Mouse (Mus musculus) left cerebral cortex, adult 18-20 months (tissue): ENCODE data around the gene Mettl4. TPM values are rescaled to one million over a fixed set of nuclear protein-coding genes. Genes with fewer than 3 reads are reported as not detected.
A peak's percentile ranks its signal among the peaks of the same experiment; 100 is the strongest.

ENCODE experiments used
- DNase-seq, 2 experiments: peaks; one replicate each; pipeline ENCODE4 v3.0.0; 2021 to 2022; ENCODE audit warnings: low spot score in 2 of 2, mixed read lengths in 1 of 2
- long read RNA-seq, 2 experiments: library from polyadenylated mRNA; stranded (forward); transcript quantifications; one replicate each; pipeline ENCODE4 v2.0.0; 2021
- total RNA-seq, 2 experiments: library from RNA; stranded (reverse); gene quantifications; 2 replicates each; pipeline ENCODE4 v1.2.3; 2021

Gene Mettl4
- 10 to 100 TPM; 14.6 to 15.1 TPM for total RNA-seq
- long read RNA-seq, experiment 1, partial matches to known transcripts = 2 of 9 reads
- long read RNA-seq, experiment 1, other reads (novel, unspliced or antisense) = 6 of 9 reads
- long read RNA-seq, experiment 2, partial matches to known transcripts = 2 of 17 reads
- long read RNA-seq, experiment 2, other reads (novel, unspliced or antisense) = 15 of 17 reads

GRCm38 (mm10) chr17:94749466-94750135 lies at the start of gene Mettl4:
Mettl4 (minus strand) TSS chr17:94750019.
- peak; percentile 91 to 95 for DNase-seq

DNA sequence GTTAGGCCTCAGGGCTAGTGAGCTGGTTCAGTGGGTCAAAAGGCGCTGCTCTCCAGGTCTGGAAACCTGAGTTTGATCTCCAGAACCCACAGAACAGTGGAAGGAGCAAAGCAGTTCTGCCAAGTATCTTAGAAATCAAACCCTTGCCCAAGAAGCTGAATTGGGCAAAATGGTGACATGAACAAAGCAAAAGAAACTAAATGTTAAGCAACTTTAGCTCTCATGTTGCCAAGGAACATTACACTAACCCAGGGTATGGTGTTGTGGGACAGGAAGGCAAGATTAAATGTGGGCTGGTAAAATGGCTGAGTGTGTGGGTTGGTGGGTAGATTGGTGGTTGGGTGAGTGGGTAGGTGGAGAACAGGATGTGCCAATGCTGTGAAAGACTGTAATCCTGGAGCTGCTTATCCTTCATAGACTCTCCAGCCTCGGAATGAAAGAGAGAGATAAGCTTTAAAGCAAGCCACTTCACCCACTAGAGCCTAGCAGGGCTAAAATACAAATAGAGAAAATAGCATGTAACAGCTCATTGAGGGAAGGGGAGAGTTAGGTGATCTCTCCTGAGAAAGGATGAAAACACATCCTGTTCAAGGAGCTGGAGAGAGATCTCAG lies 29.2 kb upstream of the Mettl4 start:
- DNase-seq = peak in 1 of 2 experiments; percentile 10

- no peak for DNase-seq
Observed at GRCm38 (mm10) chr17:94768491-94768890, 18.7 kb upstream of the Mettl4 start.

DNA sequence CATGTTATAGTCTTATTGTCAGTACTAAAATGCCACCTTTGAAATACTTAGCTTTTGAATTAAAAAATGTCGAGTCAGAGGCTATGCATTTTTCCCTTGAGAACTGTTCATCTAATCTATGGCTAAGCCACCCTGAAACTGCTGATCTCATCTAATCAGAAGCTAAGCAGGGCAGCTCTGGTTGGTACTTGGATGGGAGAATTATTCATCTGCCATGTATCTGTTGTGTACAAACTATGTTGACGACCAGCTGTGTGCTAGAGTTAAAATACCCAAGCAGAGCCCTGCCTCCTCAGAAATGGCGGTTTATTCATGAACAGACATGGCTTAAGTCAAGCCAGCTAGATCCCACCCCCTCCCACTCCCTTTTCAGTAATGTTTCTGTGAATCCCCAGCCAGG lies 14.9 kb upstream of the Mettl4 start:
- DNase-seq = no peak

DNA sequence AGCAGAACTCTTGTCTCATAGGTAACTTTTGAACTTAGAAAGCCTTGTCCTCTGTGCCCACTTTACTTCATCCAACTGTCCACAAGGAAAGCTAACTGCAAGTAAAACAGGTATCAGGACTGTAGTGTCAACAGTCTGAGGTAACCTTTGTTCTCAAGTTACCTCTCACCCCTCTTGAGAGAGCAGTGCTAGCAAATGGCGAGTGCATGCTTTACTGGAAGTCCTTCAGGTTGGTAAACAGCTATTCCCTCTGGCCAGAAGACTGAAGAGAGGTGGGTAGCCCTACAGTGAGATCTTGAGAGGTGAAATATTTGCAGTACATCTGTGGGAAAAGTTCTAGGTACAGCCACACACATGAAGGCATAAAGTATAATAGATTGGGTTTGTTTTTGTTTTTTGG lies 14.2 kb upstream of the Mettl4 start:
- DNase-seq = no peak

DNA sequence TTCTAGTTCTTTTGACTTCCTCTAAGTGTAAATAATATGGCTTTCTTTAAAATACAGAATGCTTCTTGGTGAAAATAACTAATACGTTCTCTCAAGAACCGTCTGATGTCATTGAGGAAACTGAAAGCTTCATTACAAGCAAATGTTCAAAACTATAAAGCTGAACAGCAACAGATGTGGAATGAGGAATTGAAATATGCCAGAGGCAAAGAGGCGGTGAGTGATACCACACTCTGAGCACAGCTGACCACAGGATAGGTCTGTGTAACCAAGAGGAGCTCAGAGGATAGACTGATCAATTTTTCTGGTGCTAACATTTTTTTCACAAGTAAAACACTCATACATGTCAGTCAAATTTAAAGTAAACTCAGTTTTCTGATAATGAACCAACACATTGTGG lies 12.6 kb upstream of the Mettl4 start:
- DNase-seq = no peak

DNA sequence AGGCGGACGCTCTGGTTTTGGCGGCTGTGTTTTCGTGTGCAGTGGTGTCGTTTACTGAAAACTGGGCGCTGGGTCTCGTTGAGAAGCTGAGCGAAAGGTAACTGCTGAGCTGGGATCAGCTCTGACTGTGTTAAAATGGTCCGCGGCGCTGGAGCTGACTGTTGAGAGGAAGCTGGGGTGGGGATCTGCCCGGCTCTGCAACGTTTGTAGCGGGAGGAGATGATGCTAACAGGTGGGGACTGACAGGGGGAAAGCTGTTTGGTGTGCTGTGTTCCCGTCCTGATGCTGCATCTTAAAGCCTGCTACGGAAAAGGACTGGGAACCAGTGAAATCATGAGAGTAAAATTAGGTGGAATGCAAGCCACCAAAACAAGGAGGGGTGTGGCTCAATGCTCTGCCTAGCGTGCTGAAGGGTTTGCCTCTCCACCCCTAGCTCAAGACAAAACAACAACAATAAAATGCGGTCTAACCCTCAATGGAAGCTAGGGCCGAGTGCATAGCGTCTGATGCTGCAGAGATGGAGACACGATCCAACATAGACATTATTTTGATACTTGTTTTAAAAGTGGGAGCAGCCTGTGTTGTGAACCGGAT lies 414 bp upstream of the Mettl4 start:
- DNase-seq = no peak

DNA sequence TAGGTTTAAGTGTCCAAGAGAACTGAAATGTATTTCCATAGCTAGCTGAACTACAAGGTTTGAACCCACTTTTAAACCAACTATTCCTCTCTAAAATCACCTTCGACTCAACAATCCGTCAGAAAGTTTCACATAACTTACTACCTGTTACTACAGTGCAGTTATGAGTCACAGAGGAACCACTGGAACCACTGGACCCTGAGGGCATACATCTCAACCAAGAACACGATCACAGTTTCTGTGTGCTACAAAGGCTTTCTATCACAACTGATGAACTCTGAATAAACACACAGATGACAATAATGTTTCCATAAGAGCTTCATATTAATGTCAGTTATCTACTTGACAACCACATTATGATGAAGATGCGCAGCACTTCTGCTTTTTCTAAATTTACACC lies 11.6 kb downstream of the Mettl4 start:
- no peak for DNase-seq

DNA sequence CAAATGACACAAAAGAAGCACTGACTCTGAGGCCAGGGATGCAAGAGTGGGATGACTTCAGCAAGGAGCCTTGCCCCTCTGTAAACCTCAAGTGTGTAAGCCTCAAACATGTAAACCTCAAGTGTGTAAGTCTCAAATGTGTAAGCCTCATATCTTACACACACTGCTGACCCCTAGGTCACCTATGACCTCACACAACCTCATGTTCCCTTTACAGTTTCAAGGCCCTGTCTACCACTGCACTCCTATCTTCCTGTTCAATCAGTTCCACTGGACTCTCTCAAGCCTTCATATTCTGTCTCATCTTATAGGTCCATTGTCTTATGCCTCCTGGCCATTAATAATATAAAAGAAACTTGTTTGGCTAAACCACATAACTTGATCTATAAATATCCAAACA lies 13.9 kb downstream of the Mettl4 start:
- DNase-seq = no peak

DNA sequence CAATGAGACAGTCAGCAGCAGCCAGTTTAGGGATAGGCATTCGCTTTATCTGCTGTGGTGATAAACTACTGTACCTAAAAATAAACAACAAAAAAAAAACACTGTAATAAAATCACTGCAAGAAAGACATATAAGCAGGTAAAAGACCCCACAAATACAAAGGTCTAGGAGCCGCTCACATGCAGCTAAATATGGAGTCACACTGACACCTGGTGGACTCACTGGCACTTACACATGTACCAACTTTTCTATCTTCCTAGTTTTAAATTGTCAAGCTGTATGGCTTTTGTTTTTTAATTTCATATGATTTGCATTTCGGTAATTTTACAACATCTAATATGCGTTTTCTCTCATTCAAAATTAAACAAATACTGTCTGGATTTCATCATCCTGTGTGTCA lies 14.4 kb downstream of the Mettl4 start:
- DNase-seq = peak; percentile 18 to 41

- DNase-seq = peak; percentile 32 to 49
Observed at GRCm38 (mm10) chr17:94730416-94730815, 19.4 kb downstream of the Mettl4 start.

GRCm38 (mm10) chr17:94726750-94727149 lies 23.1 kb downstream of the Mettl4 start:
- no peak for DNase-seq

GRCm38 (mm10) chr17:94673515-94674317 lies 76.1 kb downstream of the Mettl4 start:
- DNase-seq = no peak
